Mouse (Mus musculus): Measurements from ENCODE around the gene Eftud2. TPM values are rescaled to one million over a fixed set of nuclear protein-coding genes. Genes with fewer than 3 reads are reported as not detected.

Eftud2 gene
- polyA plus RNA-seq, 1 experiment from 2014 or later: 45.5 TPM

DNA sequence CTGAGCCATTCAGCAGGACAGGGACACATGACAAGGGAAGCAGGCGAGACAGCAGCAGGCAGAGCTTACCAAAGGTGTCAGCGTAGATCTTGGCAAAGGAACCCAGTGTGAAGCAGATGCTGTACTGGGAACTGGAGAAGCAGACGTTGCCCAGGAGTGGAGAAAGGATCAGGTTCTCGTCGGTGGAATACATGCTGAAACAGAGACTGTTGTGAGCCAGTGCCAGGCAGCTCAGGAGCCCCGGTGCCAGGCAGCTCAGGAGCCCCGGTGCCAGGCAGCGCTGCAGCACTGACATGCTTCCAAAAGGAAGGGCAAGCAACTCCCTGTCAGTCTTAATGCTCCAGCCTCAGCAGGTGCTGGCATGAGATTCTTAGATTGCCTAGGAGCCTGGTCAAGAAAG lies 20.9 kb downstream of the Eftud2 start:
- no peak for TF ChIP-seq CTCF (IDR thresholded peaks at IDR 0.05; ENCODE audit: low read depth)
- no peak for TF ChIP-seq EP300 (IDR thresholded peaks at IDR 0.05; ENCODE audit: low read depth)
- H3K4me3 ChIP-seq (ENCODE audit: low read depth, low read length): no peak overlapping the region
- H3K36me3 ChIP-seq (replicated peaks; ENCODE audit: insufficient read depth, low read length): peaks cover 62% of the 10 kb centered on the region
- DNase-seq (no peak), ATAC-seq (no peak)
- H3K4me1 ChIP-seq (ENCODE audit: insufficient read depth): no peaks in the 10 kb centered on the region
- 91% methylated on average over 8 of the region's 8 CpGs for WGBS (ENCODE audit: insufficient replicate concordance)
- no peak overlapping the region for H3K9ac ChIP-seq (replicated peaks)
- H3K4me2 ChIP-seq (ENCODE audit: low read depth, low read length): no peak overlapping the region
- H3K9me3 ChIP-seq (ENCODE audit: low read length): no peaks in the 10 kb centered on the region
- no peaks in the 10 kb centered on the region for H3K27me3 ChIP-seq (ENCODE audit: insufficient read depth, low read length)
- no peak overlapping the region for H3K27ac ChIP-seq (ENCODE audit: low read depth)

DNA sequence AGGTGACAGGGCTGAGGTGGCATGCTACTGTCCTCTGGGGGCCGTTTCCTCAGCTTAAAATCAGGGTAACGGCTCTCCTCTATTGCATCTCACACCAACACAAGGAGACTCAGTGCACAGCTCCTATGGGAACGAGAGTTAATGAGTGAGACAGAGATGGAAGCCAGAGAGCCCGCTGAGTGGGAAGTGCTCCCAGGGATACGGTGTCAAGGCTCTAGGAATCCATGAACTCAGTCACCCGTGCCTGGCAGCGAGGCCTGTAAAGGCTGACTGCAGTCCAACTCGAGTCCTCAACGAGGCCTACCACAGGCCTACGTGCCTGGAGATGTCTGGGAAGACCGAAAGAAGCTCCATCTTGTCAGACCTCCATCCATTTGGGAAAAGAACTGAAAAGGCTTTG lies 21.8 kb downstream of the Eftud2 start:
- H3K36me3 ChIP-seq (replicated peaks; ENCODE audit: insufficient read depth, low read length): peaks cover 69% of the 10 kb centered on the region

DNA sequence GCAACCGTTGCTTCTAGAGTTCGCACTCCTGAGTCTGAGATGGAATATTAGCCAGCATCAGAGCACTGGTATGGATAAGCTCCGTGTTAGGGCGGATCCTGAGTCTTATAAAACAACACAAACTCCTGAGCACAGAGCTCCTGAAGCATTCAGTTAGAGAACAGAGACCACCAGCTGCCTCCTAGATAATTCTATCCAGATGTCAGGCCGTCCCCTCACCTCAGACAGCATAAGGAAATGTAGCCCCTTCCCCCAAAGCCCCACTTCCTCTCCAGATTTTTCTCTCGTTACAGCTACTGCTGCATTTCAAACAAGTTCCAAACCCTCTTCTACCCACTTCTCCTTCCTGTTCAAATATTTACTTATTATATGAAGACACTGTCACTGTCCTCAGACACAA lies 24.8 kb downstream of the Eftud2 start:
- H3K4me1 ChIP-seq (ENCODE audit: insufficient read depth): no peaks in the 10 kb centered on the region
- H3K4me3 ChIP-seq (ENCODE audit: low read depth, low read length): no peak overlapping the region
- WGBS (ENCODE audit: insufficient replicate concordance): 82% methylated on average over 6 of the region's 6 CpGs
- no peak overlapping the region for H3K9ac ChIP-seq (replicated peaks)
- H3K9me3 ChIP-seq (ENCODE audit: low read length): no peaks in the 10 kb centered on the region
- DNase-seq: no peak
- H3K27ac ChIP-seq (ENCODE audit: low read depth): no peak overlapping the region
- no peaks in the 10 kb centered on the region for H3K27me3 ChIP-seq (ENCODE audit: insufficient read depth, low read length)
- no peak for TF ChIP-seq CTCF (IDR thresholded peaks at IDR 0.05; ENCODE audit: low read depth)
- TF ChIP-seq EP300 (IDR thresholded peaks at IDR 0.05; ENCODE audit: low read depth): no peak
- H3K4me2 ChIP-seq (ENCODE audit: low read depth, low read length): no peak overlapping the region
- ATAC-seq: no peak
- peaks cover 69% of the 10 kb centered on the region for H3K36me3 ChIP-seq (replicated peaks; ENCODE audit: insufficient read depth, low read length)

More for the DNA sequence above, 21.8 kb downstream of the Eftud2 start:
- H3K9ac ChIP-seq (replicated peaks): no peak overlapping the region
- no peak for TF ChIP-seq CTCF (IDR thresholded peaks at IDR 0.05; ENCODE audit: low read depth)
- no peak for TF ChIP-seq EP300 (IDR thresholded peaks at IDR 0.05; ENCODE audit: low read depth)
- H3K9me3 ChIP-seq (ENCODE audit: low read length): no peaks in the 10 kb centered on the region
- ATAC-seq (no peak), DNase-seq (no peak)
- H3K4me2 ChIP-seq (ENCODE audit: low read depth, low read length): no peak overlapping the region
- no peaks in the 10 kb centered on the region for H3K27me3 ChIP-seq (ENCODE audit: insufficient read depth, low read length)
- WGBS (ENCODE audit: insufficient replicate concordance): 93% methylated on average over 11 of the region's 11 CpGs
- no peak overlapping the region for H3K27ac ChIP-seq (ENCODE audit: low read depth)
- H3K4me1 ChIP-seq (ENCODE audit: insufficient read depth): no peaks in the 10 kb centered on the region
- no peak overlapping the region for H3K4me3 ChIP-seq (ENCODE audit: low read depth, low read length)

DNA sequence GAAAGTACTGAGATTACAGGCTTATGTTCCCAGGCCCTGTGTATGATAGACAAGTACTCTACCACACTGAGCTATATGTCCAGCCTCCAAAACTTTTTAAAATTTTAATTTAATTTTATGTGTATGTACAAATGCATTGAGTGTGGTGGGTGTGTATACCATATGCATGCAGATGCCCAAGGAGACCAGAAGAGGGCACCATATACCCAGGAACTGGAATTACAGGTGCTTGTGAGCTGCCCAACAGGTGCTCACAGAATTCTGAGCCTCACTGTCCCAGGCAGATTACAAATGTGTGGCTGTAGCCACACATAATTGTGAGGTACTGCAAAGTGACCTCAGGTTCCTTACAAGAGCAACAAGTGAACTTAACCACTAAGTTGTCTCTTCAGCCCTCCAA lies 27.0 kb downstream of the Eftud2 start:
- DNase-seq (no peak), ATAC-seq (no peak)
- Histone ChIP-seq H3K9me3 (ENCODE audit: low read length) (no peaks in the 10 kb centered on the region), H3K27me3 (ENCODE audit: insufficient read depth, low read length) (no peaks in the 10 kb centered on the region), H3K36me3 (replicated peaks; ENCODE audit: insufficient read depth, low read length) (peaks cover 71% of the 10 kb centered on the region), H3K4me1 (ENCODE audit: insufficient read depth) (no peaks in the 10 kb centered on the region), H3K4me2 (ENCODE audit: low read depth, low read length) (no peak overlapping the region), H3K27ac (ENCODE audit: low read depth) (no peak overlapping the region), H3K4me3 (ENCODE audit: low read depth, low read length) (no peak overlapping the region), H3K9ac (replicated peaks) (no peak overlapping the region)
- TF ChIP-seq EP300 (IDR thresholded peaks at IDR 0.05; ENCODE audit: low read depth) (no peak), CTCF (IDR thresholded peaks at IDR 0.05; ENCODE audit: low read depth) (peak; percentile 64)

DNA sequence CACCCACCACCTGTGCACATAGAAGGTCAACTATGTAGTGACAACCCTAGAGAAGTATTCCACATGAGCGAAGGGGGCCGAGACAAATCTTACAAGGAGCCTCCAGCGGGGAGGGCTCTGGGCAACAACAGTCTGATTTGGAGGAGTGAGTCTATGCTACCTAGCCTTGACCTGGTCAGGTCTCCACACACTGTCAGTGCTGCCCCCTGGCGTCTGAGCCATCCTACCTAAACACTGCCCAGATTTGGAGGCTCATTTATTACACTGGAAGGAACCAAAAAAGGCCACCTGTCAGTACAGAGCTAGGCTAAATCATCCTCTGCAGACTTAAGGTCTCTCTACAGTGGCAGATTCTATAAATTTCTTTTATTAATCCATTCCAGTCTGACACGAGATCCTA lies 28.9 kb downstream of the Eftud2 start:
- Histone ChIP-seq H3K4me1 (ENCODE audit: insufficient read depth) (no peaks in the 10 kb centered on the region), H3K27me3 (ENCODE audit: insufficient read depth, low read length) (no peaks in the 10 kb centered on the region), H3K36me3 (replicated peaks; ENCODE audit: insufficient read depth, low read length) (peaks cover 77% of the 10 kb centered on the region), H3K4me2 (ENCODE audit: low read depth, low read length) (no peak overlapping the region), H3K4me3 (ENCODE audit: low read depth, low read length) (no peak overlapping the region), H3K9me3 (ENCODE audit: low read length) (no peaks in the 10 kb centered on the region), H3K27ac (ENCODE audit: low read depth) (no peak overlapping the region), H3K9ac (replicated peaks) (no peak overlapping the region)
- ATAC-seq (no peak), DNase-seq (peak; percentile 73)
- TF ChIP-seq CTCF (IDR thresholded peaks at IDR 0.05; ENCODE audit: low read depth) (peak; percentile 70), EP300 (IDR thresholded peaks at IDR 0.05; ENCODE audit: low read depth) (no peak)
- 76% methylated on average over 5 of the region's 5 CpGs for WGBS (ENCODE audit: insufficient replicate concordance)

DNA sequence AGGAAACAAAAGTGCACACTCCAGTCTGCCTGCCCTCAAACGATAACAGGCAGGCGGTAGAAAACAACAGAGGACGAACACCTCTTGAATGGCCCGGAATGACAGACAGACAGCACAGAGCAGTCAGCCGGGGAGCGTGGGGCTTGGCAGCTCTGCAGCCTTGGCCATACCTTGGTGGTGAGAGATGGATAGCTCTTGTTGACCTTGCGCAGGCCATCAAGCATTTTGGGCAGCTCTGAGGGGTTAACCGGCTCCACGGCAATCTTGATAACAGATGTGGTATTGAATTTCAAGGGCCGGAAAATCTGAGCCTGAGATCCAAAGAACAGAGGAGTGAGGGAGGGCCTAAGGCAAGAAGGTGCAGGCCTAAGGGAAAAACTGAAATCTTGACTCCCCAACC lies 34.9 kb downstream of the Eftud2 start:
- Histone ChIP-seq H3K4me3 (ENCODE audit: low read depth, low read length) (no peak overlapping the region), H3K27ac (ENCODE audit: low read depth) (no peak overlapping the region), H3K27me3 (ENCODE audit: insufficient read depth, low read length) (no peaks in the 10 kb centered on the region), H3K9me3 (ENCODE audit: low read length) (no peaks in the 10 kb centered on the region), H3K4me1 (ENCODE audit: insufficient read depth) (no peaks in the 10 kb centered on the region), H3K9ac (replicated peaks) (no peak overlapping the region), H3K36me3 (replicated peaks; ENCODE audit: insufficient read depth, low read length) (peaks cover 76% of the 10 kb centered on the region), H3K4me2 (ENCODE audit: low read depth, low read length) (no peak overlapping the region)
- DNase-seq (no peak), ATAC-seq (no peak)
- no peak for TF ChIP-seq CTCF (IDR thresholded peaks at IDR 0.05; ENCODE audit: low read depth)
- TF ChIP-seq EP300 (IDR thresholded peaks at IDR 0.05; ENCODE audit: low read depth): no peak
- WGBS (ENCODE audit: insufficient replicate concordance): 87% methylated on average over 10 of the region's 10 CpGs

DNA sequence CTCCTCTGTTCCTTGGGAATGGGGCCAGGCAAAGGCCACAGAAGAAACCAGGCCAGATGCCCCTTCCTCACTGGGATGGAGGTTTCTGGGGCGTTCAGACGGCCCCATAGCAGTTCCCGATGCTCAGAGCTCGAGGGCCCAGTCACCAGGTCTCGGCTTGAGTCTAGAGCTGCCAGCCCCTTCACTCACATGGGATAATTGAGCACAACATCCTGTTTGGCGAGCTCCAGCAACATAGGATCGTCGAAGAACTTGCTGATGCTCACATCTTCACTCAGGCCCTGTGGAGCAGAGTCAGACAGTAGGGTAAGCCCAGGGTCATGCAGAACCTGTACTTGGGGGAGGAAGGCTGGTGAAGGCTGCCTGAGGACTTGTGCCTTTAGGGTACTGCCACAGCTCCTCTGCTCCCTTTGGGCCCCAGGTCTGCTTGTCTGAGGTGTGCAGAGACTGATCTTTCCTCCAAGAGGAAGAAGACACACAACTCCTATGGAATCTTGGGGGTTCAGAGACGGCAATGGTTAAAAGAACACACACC lies 42.1 kb downstream of the Eftud2 start:
- Histone ChIP-seq H3K27me3 (ENCODE audit: insufficient read depth, low read length) (no peaks in the 10 kb centered on the region), H3K4me1 (ENCODE audit: insufficient read depth) (no peaks in the 10 kb centered on the region), H3K27ac (ENCODE audit: low read depth) (no peak overlapping the region), H3K4me2 (ENCODE audit: low read depth, low read length) (no peak overlapping the region), H3K36me3 (replicated peaks; ENCODE audit: insufficient read depth, low read length) (peaks cover 45% of the 10 kb centered on the region), H3K4me3 (ENCODE audit: low read depth, low read length) (no peak overlapping the region), H3K9ac (replicated peaks) (no peak overlapping the region), H3K9me3 (ENCODE audit: low read length) (no peaks in the 10 kb centered on the region)
- DNase-seq (no peak), ATAC-seq (no peak)
- no peak for TF ChIP-seq CTCF (IDR thresholded peaks at IDR 0.05; ENCODE audit: low read depth)
- no peak for TF ChIP-seq EP300 (IDR thresholded peaks at IDR 0.05; ENCODE audit: low read depth)
- WGBS (ENCODE audit: insufficient replicate concordance): 79% methylated on average over 9 of the region's 9 CpGs
